Mouse (Mus musculus) heart, embryonic 12.5 days (tissue): ENCODE measurements around the gene Gm49337. TPM values are rescaled to one million over a fixed set of nuclear protein-coding genes. Genes with fewer than 3 reads are reported as not detected.

Source experiments
- polyA plus RNA-seq: library from polyadenylated mRNA; unstranded; fragments of >200 nt; fragmentation: Nextera tagmentation; extraction: Ambion mirVana; gene quantifications from 2 replicates; pipeline ENCODE4 v1.2.1, GENCODE M21; 2016

The Gm49337 gene
- polyA plus RNA-seq, 1 experiment from 2014 or later: not detected

Other genes starting within 250 kb of the Gm49337 start
- 0.04 TPM in 1 of 2 replicates, not detected in the other for gene Dmbx1, start 233.5 kb upstream of the Gm49337 start, polyA plus RNA-seq
- 1.3 and 1.5 TPM in 2 replicates for gene Faah, start 155.5 kb upstream of the Gm49337 start, polyA plus RNA-seq
- gene Nsun4, start 119.5 kb upstream of the Gm49337 start, polyA plus RNA-seq: 24.9 and 28.8 TPM in 2 replicates
- gene Uqcrh, start 98.3 kb upstream of the Gm49337 start, polyA plus RNA-seq: 868 and 885 TPM in 2 replicates
- gene Lrrc41, start 98.1 kb upstream of the Gm49337 start, polyA plus RNA-seq: 60.2 and 63.3 TPM in 2 replicates
- 25.1 and 25.9 TPM in 2 replicates for gene Rad54l, start 49.7 kb upstream of the Gm49337 start, polyA plus RNA-seq
- 71.5 and 74.8 TPM in 2 replicates for gene Pomgnt1, start 49.5 kb upstream of the Gm49337 start, polyA plus RNA-seq
- gene Lurap1, start 22.0 kb upstream of the Gm49337 start, polyA plus RNA-seq: 2.3 and 2.6 TPM in 2 replicates
- not detected in 2 replicates for gene Tspan1, start 5.8 kb upstream of the Gm49337 start, polyA plus RNA-seq
- not detected in 2 replicates for gene 1700042G07Rik, start within 50 bp of the Gm49337 start, polyA plus RNA-seq
- 25.6 and 25.8 TPM in 2 replicates for gene Pik3r3, start 48.2 kb downstream of the Gm49337 start, polyA plus RNA-seq